ENCODE assay signal across 9 mouse cellular contexts in the genomic region with DNA sequence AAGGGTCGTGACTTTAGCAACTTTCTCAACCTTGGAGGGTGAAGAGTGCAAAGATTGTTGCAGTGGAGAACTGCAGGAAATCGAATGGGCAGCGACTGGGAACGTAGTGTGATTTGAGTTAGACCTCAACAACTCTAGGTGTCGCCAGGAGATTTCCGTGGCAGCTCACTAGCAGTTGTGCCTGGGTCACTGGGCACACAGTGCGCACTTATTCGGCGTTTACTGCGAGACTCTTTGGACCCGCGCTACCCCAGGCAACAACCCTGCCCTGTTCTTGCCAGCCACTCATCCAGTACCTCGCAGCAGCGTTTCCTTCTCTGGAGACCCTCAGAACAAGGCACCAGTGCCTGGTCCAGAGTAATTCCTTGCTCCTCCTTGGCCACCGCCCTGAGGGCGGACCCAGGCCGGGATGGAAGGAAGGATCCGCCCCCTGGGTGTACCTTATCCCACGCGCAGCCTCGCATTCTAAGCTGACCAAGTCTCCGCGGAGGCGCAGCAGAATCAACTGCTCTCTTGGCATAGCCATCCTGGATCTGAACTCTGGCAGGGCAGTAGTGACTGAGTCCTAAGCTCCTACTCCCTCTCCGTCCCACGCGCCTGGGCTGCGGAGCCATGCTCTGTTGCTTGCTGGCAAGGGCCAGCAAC. TPM values are rescaled to one million over a fixed set of nuclear protein-coding genes. Genes with fewer than 3 reads are reported as not detected.
A peak's percentile ranks its signal among the peaks of the same experiment; 100 is the strongest.
DNase-seq lines count a peak whose midpoint lies in the region; ATAC-seq and TF ChIP-seq lines count a peak whose summit lies in the region.
"Had no signal": no experiment of that assay in that cellular context is flagged by ENCODE, and none has a peak within 500 bp of the region (broad histone marks: within the 10 kb centered on the region; RNA-seq: fewer than 3 reads in every experiment).

No protein-coding gene starts in this region.

- no peak for DNase-seq in thymus, adult 2 months
- DNase-seq in thymus, postnatal 14 days = no peak
- DNase-seq in hindbrain, embryonic 10.5 days (ENCODE audit: low spot score) = peak; percentile 47
- peak; percentile 46 for DNase-seq in midbrain, embryonic 14.5 days
- peak; percentile 18 to 70 for DNase-seq in urinary bladder, postnatal 36 days (ENCODE audit: low spot score in 2 of 2)

- WGBS in thymus, adult 2 months = 10% methylated on average over 28 of the region's 28 CpGs
- WGBS in forebrain, embryonic 16.5 days = 3% methylated on average over 28 of the region's 28 CpGs
- 7% methylated on average over 28 of the region's 28 CpGs for WGBS in hindbrain, embryonic 10.5 days
- WGBS in limb, embryonic 13.5 days = 4% methylated on average over 28 of the region's 28 CpGs
- WGBS in midbrain, embryonic 14.5 days = 8% methylated on average over 28 of the region's 28 CpGs

- H3K4me2 ChIP-seq in forebrain, embryonic 16.5 days (ENCODE audit: low read length) = peak overlapping the region; percentile 63
- H3K4me2 ChIP-seq in limb, embryonic 13.5 days (replicated peaks) = peak overlapping the region; percentile 80
- H3K4me2 ChIP-seq in midbrain, embryonic 14.5 days (ENCODE audit: low read length) = peak overlapping the region; percentile 55

- no peaks in the 10 kb centered on the region for H3K9me3 ChIP-seq in forebrain, embryonic 16.5 days (ENCODE audit: control insufficient read depth, low read length)
- H3K9me3 ChIP-seq in hindbrain, embryonic 10.5 days = no peaks in the 10 kb centered on the region
- no peaks in the 10 kb centered on the region for H3K9me3 ChIP-seq in limb, embryonic 13.5 days
- H3K9me3 ChIP-seq in midbrain, embryonic 14.5 days (ENCODE audit: control insufficient read depth, low read length) = no peaks in the 10 kb centered on the region

- ATAC-seq in forebrain, embryonic 16.5 days = no peak
- ATAC-seq in limb, embryonic 13.5 days (ENCODE audit: low FRiP score, low read depth) = peak; percentile 51; the same call in 1 of the 2 replicates
- no peak for ATAC-seq in midbrain, embryonic 14.5 days (ENCODE audit: low FRiP score, low TSS enrichment)
- ATAC-seq in monocyte, adult 5-6 weeks (replicated peaks; ENCODE audit: insufficient number of reproducible peaks, low FRiP score, low TSS enrichment, poor library complexity, severe bottlenecking) = no peak

- 0 out of 2 replicates have a peak overlapping the region, but pooled peaks have one; percentile 8 for H3K9ac ChIP-seq in forebrain, embryonic 16.5 days (replicated peaks; ENCODE audit: low read depth, low read length)
- peak overlapping the region; percentile 62 for H3K9ac ChIP-seq in limb, embryonic 13.5 days
- H3K9ac ChIP-seq in midbrain, embryonic 14.5 days (replicated peaks; ENCODE audit: low read length) = peak overlapping the region; percentile 31; the same call in 1 of the 2 replicates

- peaks cover 7% of the 10 kb centered on the region; the same call in 1 of the 2 replicates for H3K27me3 ChIP-seq in thymus, adult 2 months (ENCODE audit: control insufficient read depth, insufficient read depth, low read length)
- H3K27me3 ChIP-seq in forebrain, embryonic 16.5 days (replicated peaks; ENCODE audit: control insufficient read depth, insufficient read depth, low read length) = peaks cover 3% of the 10 kb centered on the region
- H3K27me3 ChIP-seq in hindbrain, embryonic 10.5 days (ENCODE audit: insufficient read depth, poor library complexity, severe bottlenecking) = peaks cover 39% of the 10 kb centered on the region
- peaks cover 27% of the 10 kb centered on the region for H3K27me3 ChIP-seq in limb, embryonic 13.5 days
- H3K27me3 ChIP-seq in midbrain, embryonic 14.5 days (ENCODE audit: control insufficient read depth, insufficient read depth, low read length) = peaks cover 5% of the 10 kb centered on the region; the same call in 1 of the 2 replicates

- no peaks in the 10 kb centered on the region for H3K36me3 ChIP-seq in thymus, adult 2 months (ENCODE audit: control insufficient read depth, insufficient read depth, low read length)
- H3K36me3 ChIP-seq in forebrain, embryonic 16.5 days (ENCODE audit: control insufficient read depth, insufficient read depth) = no peaks in the 10 kb centered on the region
- no peaks in the 10 kb centered on the region for H3K36me3 ChIP-seq in hindbrain, embryonic 10.5 days
- H3K36me3 ChIP-seq in limb, embryonic 13.5 days = no peaks in the 10 kb centered on the region
- H3K36me3 ChIP-seq in midbrain, embryonic 14.5 days (ENCODE audit: control insufficient read depth, insufficient read depth, low read length) = no peaks in the 10 kb centered on the region

- H3K4me1 ChIP-seq in thymus, adult 2 months (replicated peaks; ENCODE audit: control insufficient read depth, insufficient read depth, low read length) = no peaks in the 10 kb centered on the region
- peaks cover 6% of the 10 kb centered on the region for H3K4me1 ChIP-seq in forebrain, embryonic 16.5 days (replicated peaks; ENCODE audit: control insufficient read depth, insufficient read depth, low read length)
- H3K4me1 ChIP-seq in hindbrain, embryonic 10.5 days (replicated peaks) = peaks cover 11% of the 10 kb centered on the region
- H3K4me1 ChIP-seq in limb, embryonic 13.5 days = peaks cover 7% of the 10 kb centered on the region
- no peaks in the 10 kb centered on the region for H3K4me1 ChIP-seq in midbrain, embryonic 14.5 days (ENCODE audit: control insufficient read depth, insufficient read depth, low read length)

- TF ChIP-seq POLR2A in thymus, adult 2 months (IDR thresholded peaks at IDR 0.05; ENCODE audit: control insufficient read depth, extremely low read depth, insufficient read depth, low read length, poor library complexity) = no peak

- H3K27ac ChIP-seq in thymus, adult 2 months (ENCODE audit: control insufficient read depth, insufficient read depth, low read length) = no peak overlapping the region
- H3K27ac ChIP-seq in forebrain, embryonic 16.5 days (ENCODE audit: low read length) = no peak overlapping the region
- H3K27ac ChIP-seq in hindbrain, embryonic 10.5 days = peak overlapping the region; percentile 42
- H3K27ac ChIP-seq in limb, embryonic 13.5 days = no peak overlapping the region
- H3K27ac ChIP-seq in midbrain, embryonic 14.5 days (replicated peaks; ENCODE audit: low read depth, low read length) = no peak overlapping the region
- H3K27ac ChIP-seq: macrophage had no signal

- H3K4me3 ChIP-seq in thymus, adult 2 months (ENCODE audit: control insufficient read depth, insufficient read depth, low read length) = 0 out of 2 replicates have a peak overlapping the region, but pooled peaks have one; percentile 5
- H3K4me3 ChIP-seq in forebrain, embryonic 16.5 days (replicated peaks; ENCODE audit: low read length) = peak overlapping the region; percentile 30
- H3K4me3 ChIP-seq in hindbrain, embryonic 10.5 days = peak overlapping the region; percentile 53
- H3K4me3 ChIP-seq in limb, embryonic 13.5 days = peak overlapping the region; percentile 46
- peak overlapping the region; percentile 25; the same call in 1 of the 2 replicates for H3K4me3 ChIP-seq in midbrain, embryonic 14.5 days (replicated peaks; ENCODE audit: low read depth, low read length)

- no peak for TF ChIP-seq CTCF in thymus, adult 2 months (IDR thresholded peaks at IDR 0.05; ENCODE audit: borderline replicate concordance, control insufficient read depth, extremely low read depth, insufficient read depth, low read length, poor library complexity)

RNA-seq across cellular contexts. Expression of a gene that starts 10.6 kb away (rescaled TPM):
- polyA plus RNA-seq in thymus, adult 2 months (2012; rRNA removed) = 4.8 and 6.2 TPM in 2 replicates
- 1.7 and 1.8 TPM in 2 replicates for polyA plus RNA-seq in forebrain, embryonic 16.5 days (2015; fragmentation: Nextera tagmentation; extraction: Ambion mirVana)
- polyA plus RNA-seq in hindbrain, embryonic 10.5 days (2016; fragmentation: Nextera tagmentation; extraction: Ambion mirVana) = 5.0 and 5.4 TPM in 2 replicates
- polyA plus RNA-seq in limb, embryonic 13.5 days (2015; fragmentation: Nextera tagmentation; extraction: Ambion mirVana) = 8.3 and 10.2 TPM in 2 replicates
- 1.3 and 2.9 TPM in 2 replicates for polyA plus RNA-seq in midbrain, embryonic 14.5 days (2014; fragmentation: Nextera tagmentation; extraction: Ambion mirVana)
- total RNA-seq in monocyte, adult 5-6 weeks (2017) = not detected in 3 replicates

Comparison
In these comparisons a context has a peak if more than half of its experiments do, and no peak if none do; other contexts are left out.
1. DNase-seq: peak in hindbrain, embryonic 10.5 days (single experiment), midbrain, embryonic 14.5 days (single experiment) and urinary bladder, postnatal 36 days (2 of 2); none in thymus, adult 2 months (single experiment) and thymus, postnatal 14 days (single experiment).
2. H3K9ac ChIP-seq: peak in every context shown above with its lines; median percentile 62 in limb, embryonic 13.5 days; 31 in midbrain, embryonic 14.5 days; 8 in forebrain, embryonic 16.5 days.
3. Peak in every context shown above with its lines, with median percentiles within 50 percentile points of each other: H3K4me3 ChIP-seq and H3K4me2 ChIP-seq.